Mouse (Mus musculus): ENCODE results near the gene Tuba1a.

DNA sequence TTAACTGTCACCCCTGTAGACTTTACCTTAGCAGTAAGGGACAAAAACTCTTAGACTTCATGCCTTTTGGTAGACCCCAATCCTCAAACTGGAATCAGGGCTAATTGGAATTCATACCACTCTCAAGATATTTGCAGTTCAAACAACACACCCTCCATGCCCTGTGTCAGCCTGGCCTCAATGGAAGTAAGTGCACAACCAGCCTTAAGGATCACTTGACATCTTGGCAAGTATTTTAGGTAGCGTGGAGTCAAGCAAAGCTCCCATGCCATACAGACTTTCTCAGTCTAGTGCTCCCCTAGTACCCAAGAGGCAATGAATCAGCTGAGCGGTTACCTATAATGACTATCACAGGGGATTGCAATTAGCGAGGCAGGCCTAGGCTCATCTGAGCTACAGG lies 22.5 kb downstream of the Tuba1a start:
- TF ChIP-seq CTCF (conservative IDR thresholded peaks at IDR 0.05; ENCODE audit: low read length) (no peak), NANOG (IDR thresholded peaks at IDR 0.05; ENCODE audit: borderline replicate concordance, low read length) (no peak), POU5F1 (IDR thresholded peaks at IDR 0.05; ENCODE audit: borderline replicate concordance, low read length) (no peak)
